Mouse (Mus musculus): Measurements from ENCODE around the gene E130308A19Rik. TPM values are rescaled to one million over a fixed set of nuclear protein-coding genes. Genes with fewer than 3 reads are reported as not detected.

The E130308A19Rik gene
- polyA plus RNA-seq, 1 experiment from 2014 or later, result 13.0 TPM

- WGBS, result 93% methylated on average over 2 of the region's 2 CpGs
- no peaks in the 10 kb centered on the region for H3K9me3 ChIP-seq (replicated peaks; ENCODE audit: control insufficient read depth, low read length)
- peaks cover 12% of the 10 kb centered on the region for H3K4me1 ChIP-seq (ENCODE audit: control insufficient read depth, insufficient read depth, low read length)
- H3K9ac ChIP-seq (ENCODE audit: low read length), result no peak overlapping the region
- H3K36me3 ChIP-seq (ENCODE audit: control insufficient read depth, insufficient read depth, low read length), result no peaks in the 10 kb centered on the region
- H3K4me3 ChIP-seq (replicated peaks; ENCODE audit: low read length), result no peak overlapping the region
- no peak for ATAC-seq (ENCODE audit: insufficient read depth, low FRiP score)
- no peak overlapping the region for H3K27ac ChIP-seq (ENCODE audit: low read length)
- H3K4me2 ChIP-seq (ENCODE audit: low read depth, low read length), result no peak overlapping the region
- no peaks in the 10 kb centered on the region for H3K27me3 ChIP-seq (ENCODE audit: control insufficient read depth, insufficient read depth, low read length)
Measured at GRCm38 (mm10) chr4:59645610-59646009, 19.6 kb downstream of the E130308A19Rik start.

DNA sequence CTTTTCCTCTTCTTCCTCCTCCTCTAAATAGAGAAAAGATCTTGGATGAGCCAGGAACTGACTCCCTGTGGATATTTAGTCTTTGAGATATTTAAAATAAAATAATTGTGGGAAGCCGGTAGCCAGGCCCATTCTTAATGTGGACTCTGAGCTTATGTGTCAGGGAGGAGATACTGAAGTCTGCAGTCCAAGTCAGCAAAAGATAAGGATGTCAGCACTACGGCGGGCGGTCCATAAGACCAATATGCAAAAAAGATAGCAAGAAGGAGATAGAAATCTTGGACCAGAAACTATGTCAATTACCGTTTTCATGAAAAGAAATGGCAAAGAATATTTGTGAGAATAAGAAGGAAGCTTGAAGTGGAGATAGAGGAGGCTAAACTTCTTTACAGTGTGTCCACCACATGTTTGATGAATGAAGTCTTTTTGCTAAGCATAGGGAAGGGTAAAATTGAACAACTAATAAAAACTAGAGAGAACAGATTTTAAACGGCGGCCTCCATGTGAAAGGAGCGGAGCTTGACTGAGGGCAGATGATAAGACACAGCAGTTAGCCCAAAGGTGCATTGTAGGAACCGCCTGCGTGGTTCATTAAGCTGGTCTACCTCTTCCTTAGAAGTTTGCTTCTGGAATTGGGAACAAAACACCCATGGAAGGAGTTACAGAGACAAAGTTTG is 20.1 kb downstream of the E130308A19Rik start:
- WGBS, result 84% methylated on average over 10 of the region's 10 CpGs
- no peaks in the 10 kb centered on the region for H3K9me3 ChIP-seq (replicated peaks; ENCODE audit: control insufficient read depth, low read length)
- H3K4me2 ChIP-seq (ENCODE audit: low read depth, low read length), result no peak overlapping the region
- H3K4me1 ChIP-seq (ENCODE audit: control insufficient read depth, insufficient read depth, low read length), result peaks cover 10% of the 10 kb centered on the region
- no peaks in the 10 kb centered on the region for H3K36me3 ChIP-seq (ENCODE audit: control insufficient read depth, insufficient read depth, low read length)
- no peak overlapping the region for H3K9ac ChIP-seq (ENCODE audit: low read length)
- no peak overlapping the region for H3K4me3 ChIP-seq (replicated peaks; ENCODE audit: low read length)
- no peak overlapping the region for H3K27ac ChIP-seq (ENCODE audit: low read length)
- H3K27me3 ChIP-seq (ENCODE audit: control insufficient read depth, insufficient read depth, low read length), result no peaks in the 10 kb centered on the region
- no peak for ATAC-seq (ENCODE audit: insufficient read depth, low FRiP score)

DNA sequence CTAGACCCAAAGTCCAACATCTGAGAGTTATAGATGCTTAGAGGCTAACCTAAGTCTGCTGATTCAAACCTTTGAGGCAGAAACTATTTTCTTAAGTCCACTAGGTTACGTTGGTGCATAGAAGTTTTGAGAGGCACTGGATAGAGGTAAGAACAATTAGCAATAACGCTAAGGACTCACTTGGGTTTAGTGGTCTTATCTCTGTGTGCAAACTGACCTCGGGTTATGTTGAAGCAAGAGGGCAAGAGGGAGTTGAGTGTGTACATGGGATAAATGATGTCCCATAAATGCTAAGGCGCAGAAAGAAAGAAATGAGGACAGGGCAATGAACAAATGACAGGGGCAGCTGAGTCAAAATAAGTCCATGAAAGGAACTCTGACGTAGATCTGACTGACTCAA is 23.1 kb downstream of the E130308A19Rik start:
- Histone ChIP-seq H3K4me3 (replicated peaks; ENCODE audit: low read length) (no peak overlapping the region), H3K9me3 (replicated peaks; ENCODE audit: control insufficient read depth, low read length) (no peaks in the 10 kb centered on the region), H3K4me2 (ENCODE audit: low read depth, low read length) (no peak overlapping the region), H3K9ac (ENCODE audit: low read length) (no peak overlapping the region), H3K27ac (ENCODE audit: low read length) (no peak overlapping the region), H3K4me1 (ENCODE audit: control insufficient read depth, insufficient read depth, low read length) (0 out of 2 replicates have a peak, but pooled peaks cover 2% of the 10 kb centered on the region), H3K27me3 (ENCODE audit: control insufficient read depth, insufficient read depth, low read length) (no peaks in the 10 kb centered on the region), H3K36me3 (ENCODE audit: control insufficient read depth, insufficient read depth, low read length) (no peaks in the 10 kb centered on the region)
- ATAC-seq (ENCODE audit: insufficient read depth, low FRiP score), result no peak
- 70% methylated on average over 5 of the region's 5 CpGs for WGBS

GRCm38 (mm10) chr4:59652166-59652681 is 26.2 kb downstream of the E130308A19Rik start:
- Histone ChIP-seq H3K9ac (ENCODE audit: low read length) (no peak overlapping the region), H3K27ac (ENCODE audit: low read length) (no peak overlapping the region), H3K4me3 (replicated peaks; ENCODE audit: low read length) (no peak overlapping the region), H3K4me1 (ENCODE audit: control insufficient read depth, insufficient read depth, low read length) (0 out of 2 replicates have a peak, but pooled peaks cover 2% of the 10 kb centered on the region), H3K36me3 (ENCODE audit: control insufficient read depth, insufficient read depth, low read length) (no peaks in the 10 kb centered on the region), H3K27me3 (ENCODE audit: control insufficient read depth, insufficient read depth, low read length) (no peaks in the 10 kb centered on the region), H3K4me2 (ENCODE audit: low read depth, low read length) (no peak overlapping the region), H3K9me3 (replicated peaks; ENCODE audit: control insufficient read depth, low read length) (no peaks in the 10 kb centered on the region)
- no peak for ATAC-seq (ENCODE audit: insufficient read depth, low FRiP score)
- WGBS, result 68% methylated on average over 1 of the region's 1 CpGs

DNA sequence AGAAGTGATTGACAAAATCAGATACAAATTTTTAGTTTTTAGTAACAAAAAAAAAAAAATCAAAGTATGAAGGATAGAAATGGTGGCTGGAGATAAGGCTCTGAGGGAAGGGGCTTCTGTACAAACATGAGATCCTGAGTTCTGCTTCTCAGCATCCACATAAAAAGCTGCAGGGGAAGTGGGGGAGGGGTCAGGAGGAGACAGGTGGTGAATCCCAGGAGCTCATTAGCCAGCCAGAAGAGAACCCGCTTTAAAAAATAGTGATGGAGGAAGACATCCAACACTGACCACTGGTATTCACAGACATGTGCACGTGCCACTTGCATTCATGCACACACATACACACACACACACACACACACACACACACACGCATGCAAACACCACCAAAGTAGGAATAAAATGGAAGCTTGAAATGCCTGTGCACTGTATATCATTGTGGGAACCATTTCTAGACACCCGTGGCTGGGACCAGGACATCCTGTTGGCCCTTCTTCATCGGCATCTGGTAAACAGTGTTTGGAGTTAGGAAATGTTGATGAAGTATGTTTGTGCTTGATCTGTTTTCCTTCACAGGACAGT is 30.1 kb downstream of the E130308A19Rik start:
- H3K9me3 ChIP-seq (replicated peaks; ENCODE audit: control insufficient read depth, low read length), result no peaks in the 10 kb centered on the region
- H3K4me1 ChIP-seq (ENCODE audit: control insufficient read depth, insufficient read depth, low read length), result 0 out of 2 replicates have a peak, but pooled peaks cover 2% of the 10 kb centered on the region
- no peak overlapping the region for H3K9ac ChIP-seq (ENCODE audit: low read length)
- ATAC-seq (ENCODE audit: insufficient read depth, low FRiP score), result no peak
- H3K27ac ChIP-seq (ENCODE audit: low read length), result no peak overlapping the region
- H3K27me3 ChIP-seq (ENCODE audit: control insufficient read depth, insufficient read depth, low read length), result no peaks in the 10 kb centered on the region
- no peaks in the 10 kb centered on the region for H3K36me3 ChIP-seq (ENCODE audit: control insufficient read depth, insufficient read depth, low read length)
- no peak overlapping the region for H3K4me2 ChIP-seq (ENCODE audit: low read depth, low read length)
- no peak overlapping the region for H3K4me3 ChIP-seq (replicated peaks; ENCODE audit: low read length)
- 79% methylated on average over 5 of the region's 5 CpGs for WGBS

- 61% methylated on average over 1 of the region's 1 CpGs for WGBS
Measured at GRCm38 (mm10) chr4:59662163-59662562, 36.2 kb downstream of the E130308A19Rik start.

DNA sequence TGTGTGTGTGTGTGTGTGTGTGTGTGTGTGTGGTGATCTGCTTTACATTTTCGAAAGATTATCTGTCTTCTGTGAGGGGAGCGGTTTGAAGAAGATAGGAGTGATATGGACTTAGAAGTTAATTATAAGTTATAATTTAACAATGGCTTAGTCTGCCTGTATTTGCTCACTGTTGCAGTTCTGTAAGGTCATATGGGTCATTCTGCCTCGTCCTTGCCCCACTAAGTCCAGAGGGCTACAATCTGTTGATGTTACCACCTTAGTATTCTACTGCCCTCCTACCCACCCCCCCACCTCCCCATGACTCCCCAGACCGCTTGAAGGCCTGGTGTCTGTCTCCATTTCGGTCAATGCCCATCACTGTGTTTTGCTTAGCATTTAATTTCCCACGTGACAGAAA is 37.4 kb downstream of the E130308A19Rik start:
- WGBS, result 80% methylated on average over 6 of the region's 6 CpGs
- Histone ChIP-seq H3K9me3 (replicated peaks; ENCODE audit: control insufficient read depth, low read length) (no peaks in the 10 kb centered on the region), H3K4me3 (replicated peaks; ENCODE audit: low read length) (no peak overlapping the region), H3K27ac (ENCODE audit: low read length) (no peak overlapping the region), H3K9ac (ENCODE audit: low read length) (no peak overlapping the region), H3K36me3 (ENCODE audit: control insufficient read depth, insufficient read depth, low read length) (no peaks in the 10 kb centered on the region), H3K4me1 (ENCODE audit: control insufficient read depth, insufficient read depth, low read length) (no peaks in the 10 kb centered on the region), H3K4me2 (ENCODE audit: low read depth, low read length) (no peak overlapping the region), H3K27me3 (ENCODE audit: control insufficient read depth, insufficient read depth, low read length) (no peaks in the 10 kb centered on the region)
- ATAC-seq (ENCODE audit: insufficient read depth, low FRiP score), result no peak

More at GRCm38 (mm10) chr4:59662163-59662562, 36.2 kb downstream of the E130308A19Rik start:
- Histone ChIP-seq H3K9ac (ENCODE audit: low read length) (no peak overlapping the region), H3K4me1 (ENCODE audit: control insufficient read depth, insufficient read depth, low read length) (no peaks in the 10 kb centered on the region), H3K27ac (ENCODE audit: low read length) (no peak overlapping the region), H3K36me3 (ENCODE audit: control insufficient read depth, insufficient read depth, low read length) (no peaks in the 10 kb centered on the region), H3K27me3 (ENCODE audit: control insufficient read depth, insufficient read depth, low read length) (no peaks in the 10 kb centered on the region), H3K4me3 (replicated peaks; ENCODE audit: low read length) (no peak overlapping the region), H3K9me3 (replicated peaks; ENCODE audit: control insufficient read depth, low read length) (no peaks in the 10 kb centered on the region), H3K4me2 (ENCODE audit: low read depth, low read length) (no peak overlapping the region)
- no peak for ATAC-seq (ENCODE audit: insufficient read depth, low FRiP score)

- H3K4me2 ChIP-seq (ENCODE audit: low read depth, low read length), result no peak overlapping the region
- no peaks in the 10 kb centered on the region for H3K36me3 ChIP-seq (ENCODE audit: control insufficient read depth, insufficient read depth, low read length)
- no peaks in the 10 kb centered on the region for H3K27me3 ChIP-seq (ENCODE audit: control insufficient read depth, insufficient read depth, low read length)
- no peak overlapping the region for H3K27ac ChIP-seq (ENCODE audit: low read length)
- 62% methylated on average over 3 of the region's 3 CpGs for WGBS
- H3K4me3 ChIP-seq (replicated peaks; ENCODE audit: low read length), result no peak overlapping the region
- H3K4me1 ChIP-seq (ENCODE audit: control insufficient read depth, insufficient read depth, low read length), result no peaks in the 10 kb centered on the region
- H3K9ac ChIP-seq (ENCODE audit: low read length), result no peak overlapping the region
- H3K9me3 ChIP-seq (replicated peaks; ENCODE audit: control insufficient read depth, low read length), result no peaks in the 10 kb centered on the region
- no peak for ATAC-seq (ENCODE audit: insufficient read depth, low FRiP score)
Measured at GRCm38 (mm10) chr4:59666550-59667317, 40.7 kb downstream of the E130308A19Rik start.

DNA sequence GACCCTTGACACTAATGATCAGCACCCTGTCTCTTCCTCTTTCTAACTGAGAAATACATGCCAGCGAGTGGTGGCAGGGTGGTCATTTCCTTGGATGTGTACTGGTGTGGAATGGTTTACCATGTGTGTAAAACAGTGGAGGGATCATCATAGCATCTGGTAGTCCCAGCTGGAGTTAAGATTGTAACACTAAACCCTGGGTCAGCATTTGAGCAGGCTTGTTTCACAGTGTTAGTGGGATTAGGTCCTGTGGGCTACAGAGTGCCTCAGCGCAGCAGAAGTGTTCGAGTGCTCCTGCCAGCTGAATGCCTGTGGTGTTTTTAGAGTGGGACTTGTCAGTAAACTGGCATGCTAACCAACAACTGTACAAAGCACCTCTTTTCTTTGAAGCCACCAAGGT is 42.0 kb downstream of the E130308A19Rik start:
- H3K9me3 ChIP-seq (replicated peaks; ENCODE audit: control insufficient read depth, low read length), result no peaks in the 10 kb centered on the region
- no peak overlapping the region for H3K9ac ChIP-seq (ENCODE audit: low read length)
- WGBS, result 61% methylated on average over 3 of the region's 3 CpGs
- no peaks in the 10 kb centered on the region for H3K36me3 ChIP-seq (ENCODE audit: control insufficient read depth, insufficient read depth, low read length)
- H3K4me3 ChIP-seq (replicated peaks; ENCODE audit: low read length), result no peak overlapping the region
- no peaks in the 10 kb centered on the region for H3K4me1 ChIP-seq (ENCODE audit: control insufficient read depth, insufficient read depth, low read length)
- H3K4me2 ChIP-seq (ENCODE audit: low read depth, low read length), result no peak overlapping the region
- H3K27me3 ChIP-seq (ENCODE audit: control insufficient read depth, insufficient read depth, low read length), result no peaks in the 10 kb centered on the region
- H3K27ac ChIP-seq (ENCODE audit: low read length), result no peak overlapping the region
- ATAC-seq (ENCODE audit: insufficient read depth, low FRiP score), result no peak

Measured in stomach, embryonic 16.5 days (tissue).